Mouse (Mus musculus): ENCODE data around the gene Pm20d1. TPM values are rescaled to one million over a fixed set of nuclear protein-coding genes. Genes with fewer than 3 reads are reported as not detected.
A peak's percentile ranks its signal among the peaks of the same experiment; 100 is the strongest.

Pm20d1 gene
- polyA plus RNA-seq, 1 experiment from 2014 or later = 0.19 TPM

DNA sequence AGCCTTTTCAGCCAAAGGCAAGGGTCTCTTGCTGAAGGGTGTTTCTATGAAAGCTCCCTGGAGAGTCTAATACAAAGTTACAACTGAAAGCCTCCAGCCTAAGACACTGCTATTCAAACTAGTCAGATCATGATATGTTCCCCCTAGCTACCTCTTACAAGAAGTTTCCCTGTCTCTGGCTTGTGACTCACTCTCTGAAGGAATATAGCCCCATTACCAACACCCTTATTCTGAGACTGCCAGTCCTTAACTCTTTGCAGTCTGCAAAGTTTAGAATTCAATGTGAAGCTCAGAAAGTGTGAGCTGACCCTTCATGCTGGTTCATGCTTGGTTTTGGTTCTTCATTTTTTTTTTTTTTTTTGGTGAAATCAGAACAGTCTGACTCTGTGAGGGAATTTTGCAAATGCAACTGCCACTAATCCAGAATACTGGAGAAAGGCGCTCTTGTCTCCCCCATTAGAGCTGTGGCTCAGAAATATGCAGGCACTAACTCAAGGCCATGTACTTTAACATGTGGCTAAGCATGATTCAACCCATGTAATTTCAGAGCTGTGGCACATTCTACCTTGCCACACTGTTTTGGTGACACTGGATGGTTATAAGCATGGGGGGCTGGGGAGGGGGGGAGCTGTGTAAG lies 25.8 kb downstream of the Pm20d1 start:
- H3K27me3 ChIP-seq = no peaks in the 10 kb centered on the region
- H3K4me3 ChIP-seq = no peak overlapping the region
- no peaks in the 10 kb centered on the region for H3K36me3 ChIP-seq
- no peak for ATAC-seq (replicated peaks)
- H3K27ac ChIP-seq (replicated peaks) = no peak overlapping the region
- 85% methylated on average over 1 of the region's 1 CpGs for WGBS
- no peak overlapping the region for H3K4me2 ChIP-seq (replicated peaks)
- H3K9ac ChIP-seq (replicated peaks) = no peak overlapping the region
- peaks cover 14% of the 10 kb centered on the region for H3K4me1 ChIP-seq
- no peaks in the 10 kb centered on the region for H3K9me3 ChIP-seq

DNA sequence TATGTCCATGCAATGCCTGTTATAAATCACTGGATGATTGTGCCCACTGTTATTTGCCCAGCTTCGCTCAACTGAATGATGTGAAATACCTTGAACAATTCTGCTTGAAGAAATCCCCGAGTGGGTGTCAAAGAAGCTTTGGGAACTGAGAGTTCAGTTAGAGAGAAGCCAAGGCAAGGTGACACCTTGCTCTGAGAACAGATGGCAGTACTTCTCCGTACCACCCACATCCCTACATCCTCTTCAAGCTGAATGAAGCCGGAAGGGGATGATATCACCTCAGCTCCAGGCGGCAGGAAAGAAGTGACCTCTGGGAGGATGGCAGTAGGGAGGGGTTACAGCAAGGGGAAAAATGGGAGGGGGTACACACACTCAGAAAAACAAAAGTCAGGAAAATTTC lies 26.4 kb downstream of the Pm20d1 start:
- Histone ChIP-seq H3K4me1 (peaks cover 16% of the 10 kb centered on the region), H3K36me3 (no peaks in the 10 kb centered on the region), H3K9ac (replicated peaks) (no peak overlapping the region), H3K4me2 (replicated peaks) (no peak overlapping the region), H3K9me3 (no peaks in the 10 kb centered on the region), H3K27me3 (no peaks in the 10 kb centered on the region), H3K27ac (replicated peaks) (no peak overlapping the region), H3K4me3 (no peak overlapping the region)
- WGBS = 56% methylated on average over 5 of the region's 5 CpGs
- no peak for ATAC-seq (replicated peaks)

DNA sequence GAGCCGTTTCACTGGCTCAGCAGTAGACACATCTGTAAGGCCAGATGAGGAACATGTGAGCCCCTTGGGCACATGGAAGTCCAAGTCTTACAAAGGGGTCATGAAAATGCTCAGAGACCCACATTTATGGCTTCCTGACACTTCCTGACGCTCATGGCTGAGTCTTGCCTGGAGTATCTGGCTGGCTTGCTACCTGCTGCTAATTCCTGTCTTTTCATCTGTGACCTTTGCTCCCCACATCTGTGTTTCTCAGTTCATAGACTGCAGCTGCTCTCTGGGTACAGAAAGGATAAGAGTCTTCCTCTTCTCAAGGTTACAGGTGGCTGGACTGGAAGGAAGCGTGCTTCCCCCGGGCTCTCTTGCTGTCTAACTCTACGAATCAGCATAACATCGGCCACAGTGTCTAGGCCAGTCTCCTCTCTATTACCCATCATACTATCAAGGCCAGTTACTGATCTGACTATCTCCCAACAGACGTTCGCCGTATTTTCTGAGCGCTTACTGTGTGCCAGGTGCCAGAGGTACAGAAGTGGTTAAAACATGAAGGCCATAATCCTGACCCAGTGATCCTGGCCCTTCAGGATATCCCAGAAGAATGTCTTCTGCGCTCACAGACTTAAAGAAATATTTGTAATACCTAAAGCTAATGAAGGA lies 27.5 kb downstream of the Pm20d1 start:
- Histone ChIP-seq H3K27me3 (no peaks in the 10 kb centered on the region), H3K9me3 (no peaks in the 10 kb centered on the region), H3K27ac (replicated peaks) (no peak overlapping the region), H3K9ac (replicated peaks) (no peak overlapping the region), H3K4me1 (peaks cover 25% of the 10 kb centered on the region), H3K36me3 (no peaks in the 10 kb centered on the region), H3K4me2 (replicated peaks) (no peak overlapping the region), H3K4me3 (no peak overlapping the region)
- no peak for ATAC-seq (replicated peaks)
- 90% methylated on average over 11 of the region's 11 CpGs for WGBS

DNA sequence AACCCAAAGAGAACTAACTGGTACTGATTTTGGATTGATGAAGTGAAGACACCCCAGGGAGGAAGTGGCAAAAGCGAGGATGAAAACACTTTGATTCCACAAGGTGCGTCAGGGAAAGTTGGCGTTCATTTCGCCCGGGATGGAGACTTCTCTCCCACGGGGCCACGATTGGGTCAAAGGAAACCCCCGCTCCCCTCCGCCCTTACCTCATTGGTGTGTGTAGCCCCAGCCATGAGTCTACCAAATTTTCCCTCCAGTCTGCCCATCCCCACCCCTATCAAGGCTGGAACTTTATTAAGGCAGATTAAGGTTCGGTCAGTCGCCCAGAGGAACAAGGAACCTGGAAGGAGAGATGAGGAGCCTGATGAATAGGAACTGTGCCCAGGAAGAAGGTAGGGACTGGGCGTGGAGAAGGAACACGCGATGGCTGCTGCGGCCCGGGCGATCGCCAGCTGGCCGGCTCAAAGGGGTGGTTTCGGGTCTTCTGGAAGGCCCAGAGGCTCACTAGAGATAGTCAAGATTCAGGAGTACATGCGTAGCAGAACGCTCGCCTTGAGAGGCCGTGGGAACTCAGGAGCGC lies 30.1 kb downstream of the Pm20d1 start, which contains the start of gene Slc41a1:
Gene Slc41a1 (plus strand): TSS at position 287 of the 580 bp plus-strand sequence.
- Histone ChIP-seq H3K4me3 (peak within 1 kb of the TSS; percentile 69), H3K27me3 (no peaks in the 10 kb centered on the region), H3K4me1 (peaks cover 36% of the 10 kb centered on the region), H3K27ac (replicated peaks) (peak within 1 kb of the TSS; percentile 74), H3K9me3 (no peaks in the 10 kb centered on the region), H3K9ac (replicated peaks) (peak within 1 kb of the TSS; percentile 80), H3K36me3 (no peaks in the 10 kb centered on the region; the same call in 1 of the 2 replicates), H3K4me2 (replicated peaks) (peak within 1 kb of the TSS; percentile 67)
- ATAC-seq (replicated peaks) = no peak; the same call in 1 of the 2 replicates
- WGBS = 2% methylated on average over 25 of the region's 25 CpGs

DNA sequence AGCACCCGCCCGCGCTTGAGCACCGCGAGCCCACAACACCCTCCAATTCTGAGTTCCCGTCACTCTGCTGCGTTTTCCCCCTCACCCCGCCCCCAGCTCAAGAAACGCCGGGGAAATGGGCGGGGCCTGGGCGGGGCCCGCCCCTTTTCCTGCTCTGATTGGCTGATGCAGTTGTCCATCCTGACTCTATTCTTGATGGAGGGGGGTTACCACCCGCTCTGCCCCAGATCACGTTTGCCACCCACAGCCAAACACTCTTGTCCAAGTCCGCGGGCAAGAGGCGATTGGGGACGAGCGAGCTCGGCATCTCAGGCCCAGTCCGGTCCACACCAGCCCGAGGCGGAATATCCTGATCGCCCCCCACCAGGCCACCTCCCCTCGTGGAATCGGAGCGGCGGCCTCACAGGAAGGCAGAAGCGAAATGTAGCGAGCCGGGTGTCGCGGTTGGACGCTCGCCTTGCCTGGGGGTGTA lies 30.6 kb downstream of the Pm20d1 start:
- H3K36me3 ChIP-seq = no peaks in the 10 kb centered on the region; the same call in 1 of the 2 replicates
- H3K27ac ChIP-seq (replicated peaks) = peak overlapping the region; percentile 74
- H3K9me3 ChIP-seq = no peaks in the 10 kb centered on the region
- peak overlapping the region; percentile 69 for H3K4me3 ChIP-seq
- H3K4me2 ChIP-seq (replicated peaks) = peak overlapping the region; percentile 67
- H3K9ac ChIP-seq (replicated peaks) = peak overlapping the region; percentile 80
- H3K27me3 ChIP-seq = no peaks in the 10 kb centered on the region
- under 1% methylated on average over 36 of the region's 36 CpGs for WGBS
- peak; percentile 96 for ATAC-seq (replicated peaks)
- H3K4me1 ChIP-seq = peaks cover 41% of the 10 kb centered on the region

DNA sequence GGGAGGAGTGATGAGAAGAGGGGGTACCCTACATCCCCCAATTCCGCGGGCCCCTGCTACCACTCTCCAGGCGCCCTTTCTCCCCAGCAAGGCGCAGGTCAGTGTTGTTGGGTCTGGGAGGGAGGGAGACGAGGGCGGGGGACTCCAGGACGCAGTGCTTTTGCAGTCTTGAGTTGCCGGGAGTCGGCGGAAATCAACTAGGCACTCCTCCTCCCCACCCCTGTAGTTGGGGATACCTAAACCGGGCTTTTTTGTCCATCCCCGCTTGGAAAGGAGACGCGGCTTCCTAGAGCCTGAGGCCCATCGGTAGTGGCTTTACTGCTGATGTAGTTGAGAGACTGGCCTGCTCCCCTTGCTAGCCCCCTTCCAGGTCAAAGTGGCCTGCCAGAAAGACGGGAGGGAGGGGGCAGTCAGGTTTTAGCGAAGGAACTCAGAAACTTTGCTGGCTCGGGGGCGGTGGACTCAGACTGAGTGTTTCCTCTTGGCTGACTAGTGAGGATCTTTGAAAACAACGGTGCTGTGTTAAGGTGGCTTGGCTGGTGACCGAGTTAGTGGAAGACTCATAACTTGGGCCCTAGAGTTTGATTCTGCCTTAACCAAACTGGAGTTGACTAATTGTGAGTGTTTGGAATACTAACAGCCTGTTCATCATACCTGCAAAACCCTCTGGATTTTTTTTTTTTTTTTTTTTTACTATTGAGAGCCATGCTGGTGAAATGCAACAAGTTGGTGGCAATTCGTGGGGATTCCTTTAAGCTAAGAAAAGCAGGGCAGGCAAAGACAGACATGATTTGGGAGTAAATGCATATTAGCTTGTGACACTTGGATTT lies 31.3 kb downstream of the Pm20d1 start:
- Histone ChIP-seq H3K36me3 (no peaks in the 10 kb centered on the region; the same call in 1 of the 2 replicates), H3K9me3 (no peaks in the 10 kb centered on the region), H3K27me3 (no peaks in the 10 kb centered on the region), H3K9ac (replicated peaks) (peak overlapping the region; percentile 80), H3K4me1 (peaks cover 42% of the 10 kb centered on the region), H3K4me3 (peak overlapping the region; percentile 69), H3K4me2 (replicated peaks) (peak overlapping the region; percentile 67), H3K27ac (replicated peaks) (peak overlapping the region; percentile 74)
- peak; percentile 52; the same call in 1 of the 2 replicates for ATAC-seq (replicated peaks)
- WGBS = 1% methylated on average over 22 of the region's 22 CpGs

DNA sequence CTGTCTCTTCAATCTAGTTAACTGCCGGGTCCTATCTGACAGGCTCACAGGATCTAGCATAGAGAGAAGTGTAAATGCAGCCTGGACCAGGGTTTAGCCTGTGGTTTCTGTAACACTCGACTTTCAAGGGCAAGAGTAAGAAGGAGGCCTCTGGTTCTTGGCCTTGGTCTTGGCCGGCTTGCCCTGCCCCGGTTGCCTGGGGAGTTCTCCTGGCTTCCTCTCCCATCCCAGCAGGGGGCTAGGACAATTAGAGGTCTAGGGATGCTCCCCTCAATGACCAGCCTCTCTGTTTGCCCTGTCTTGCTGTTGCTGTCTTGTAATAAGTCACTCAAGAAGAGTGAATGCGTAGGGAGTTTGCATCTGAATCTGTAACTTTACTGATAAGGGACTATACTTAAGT lies 32.1 kb downstream of the Pm20d1 start:
- Histone ChIP-seq H3K27ac (replicated peaks) (no peak overlapping the region), H3K9ac (replicated peaks) (0 out of 2 replicates have a peak overlapping the region, but pooled peaks have one; percentile 8), H3K4me3 (peak overlapping the region; percentile 69), H3K4me1 (peaks cover 42% of the 10 kb centered on the region), H3K9me3 (no peaks in the 10 kb centered on the region), H3K36me3 (no peaks in the 10 kb centered on the region; the same call in 1 of the 2 replicates), H3K27me3 (no peaks in the 10 kb centered on the region), H3K4me2 (replicated peaks) (peak overlapping the region; percentile 67)
- WGBS = 55% methylated on average over 5 of the region's 5 CpGs
- no peak for ATAC-seq (replicated peaks)

DNA sequence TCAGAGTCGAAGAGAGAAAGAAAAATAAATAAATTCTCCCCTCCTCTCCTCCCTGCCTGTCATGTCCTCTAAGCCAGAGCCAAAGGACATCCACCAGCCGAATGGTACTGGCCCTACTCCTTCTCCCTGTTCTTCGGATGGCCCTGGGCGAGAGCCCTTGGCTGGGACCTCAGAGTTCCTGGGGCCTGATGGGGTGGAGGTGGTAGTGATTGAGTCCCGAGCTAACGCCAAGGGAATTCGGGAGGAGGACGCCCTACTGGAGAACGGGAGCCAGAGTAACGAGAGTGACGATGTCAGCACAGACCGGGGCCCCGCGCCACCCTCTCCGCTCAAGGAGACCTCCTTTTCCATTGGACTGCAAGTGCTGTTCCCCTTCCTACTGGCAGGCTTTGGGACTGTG lies 33.4 kb downstream of the Pm20d1 start:
- Histone ChIP-seq H3K9ac (replicated peaks) (no peak overlapping the region), H3K27ac (replicated peaks) (no peak overlapping the region), H3K4me2 (replicated peaks) (no peak overlapping the region), H3K9me3 (no peaks in the 10 kb centered on the region), H3K36me3 (no peaks in the 10 kb centered on the region; the same call in 1 of the 2 replicates), H3K27me3 (no peaks in the 10 kb centered on the region), H3K4me3 (no peak overlapping the region), H3K4me1 (peaks cover 42% of the 10 kb centered on the region)
- ATAC-seq (replicated peaks) = no peak
- WGBS = 86% methylated on average over 15 of the region's 15 CpGs

DNA sequence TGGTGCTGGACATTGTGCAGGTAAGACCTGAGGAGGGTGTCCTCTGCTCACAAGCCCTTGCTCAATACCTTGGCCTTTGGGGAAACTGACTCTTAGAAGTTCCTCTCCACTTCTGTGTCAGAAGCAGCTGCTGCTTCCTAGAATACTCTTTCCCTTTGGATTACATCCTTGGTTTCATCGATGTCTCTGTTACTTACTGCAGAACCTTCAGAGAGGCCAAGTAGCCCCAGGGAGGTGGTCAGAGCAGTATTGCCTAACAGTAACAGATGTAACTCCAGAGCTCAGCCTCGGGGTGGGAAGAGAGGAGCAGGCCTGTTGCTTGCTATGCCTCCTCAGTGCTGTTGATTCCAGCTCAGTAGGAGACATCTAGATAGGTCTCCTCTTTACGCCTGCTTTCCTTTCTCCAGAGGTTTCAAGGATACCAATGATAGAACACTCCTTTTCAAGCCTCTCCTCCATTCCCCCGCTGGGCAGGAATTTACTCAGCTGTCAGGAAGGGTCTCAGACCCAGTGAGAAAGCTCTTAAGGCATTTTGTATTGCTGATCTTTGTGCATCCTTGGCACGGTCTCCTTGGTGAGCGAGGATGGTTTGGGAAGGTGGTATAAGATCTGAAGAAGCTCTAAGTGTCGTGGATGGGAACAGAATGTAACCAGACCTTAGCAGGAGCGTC lies 33.9 kb downstream of the Pm20d1 start:
- Histone ChIP-seq H3K4me1 (peaks cover 42% of the 10 kb centered on the region), H3K27me3 (no peaks in the 10 kb centered on the region), H3K4me3 (no peak overlapping the region), H3K4me2 (replicated peaks) (no peak overlapping the region), H3K36me3 (no peaks in the 10 kb centered on the region; the same call in 1 of the 2 replicates), H3K27ac (replicated peaks) (no peak overlapping the region), H3K9me3 (no peaks in the 10 kb centered on the region), H3K9ac (replicated peaks) (no peak overlapping the region)
- ATAC-seq (replicated peaks) = no peak
- WGBS = 82% methylated on average over 8 of the region's 8 CpGs

DNA sequence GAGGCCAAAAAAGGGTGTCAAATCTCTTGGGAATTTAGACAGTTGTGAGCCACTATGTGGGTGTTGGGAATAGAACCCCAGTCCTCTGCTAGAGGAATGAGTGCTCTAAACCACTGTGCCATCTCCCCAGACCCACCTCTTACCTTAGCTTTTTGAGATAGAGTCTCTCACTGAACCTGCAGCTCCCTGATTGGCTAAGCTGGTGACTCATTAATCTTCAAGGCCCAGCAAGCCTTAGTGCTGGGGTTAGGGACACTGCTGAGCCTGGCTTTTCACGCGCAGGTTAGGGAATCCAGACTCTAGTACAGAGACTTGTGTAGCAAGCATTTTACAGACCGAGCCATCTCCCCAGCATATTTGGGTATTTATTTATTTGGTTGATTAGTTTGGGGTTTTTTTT lies 39.9 kb downstream of the Pm20d1 start:
- Histone ChIP-seq H3K9ac (replicated peaks) (no peak overlapping the region), H3K36me3 (peaks cover 6% of the 10 kb centered on the region; the same call in 1 of the 2 replicates), H3K9me3 (no peaks in the 10 kb centered on the region), H3K4me3 (no peak overlapping the region), H3K27ac (replicated peaks) (no peak overlapping the region), H3K4me1 (0 out of 2 replicates have a peak, but pooled peaks cover 7% of the 10 kb centered on the region), H3K27me3 (no peaks in the 10 kb centered on the region), H3K4me2 (replicated peaks) (no peak overlapping the region)
- 87% methylated on average over 3 of the region's 3 CpGs for WGBS
- ATAC-seq (replicated peaks) = no peak

DNA sequence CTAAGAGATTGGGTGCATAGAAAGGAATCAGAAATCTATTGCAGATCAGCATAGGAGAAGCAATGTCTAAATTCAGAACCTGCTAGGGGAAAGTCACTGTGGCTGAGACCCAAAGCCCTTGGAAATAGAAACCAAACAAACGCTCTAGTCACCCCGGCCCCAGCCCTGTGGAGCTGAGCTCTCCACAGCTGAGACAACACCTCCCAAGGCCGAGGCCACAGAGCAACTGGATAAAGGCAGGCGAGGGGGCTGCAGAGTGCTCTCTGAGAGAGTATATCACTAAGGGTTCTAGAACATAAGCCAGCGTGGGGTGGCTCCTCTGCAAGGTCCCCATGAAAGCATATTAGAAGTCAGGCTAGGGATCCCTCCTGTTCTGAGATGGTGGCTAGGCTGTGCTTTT lies 41.4 kb downstream of the Pm20d1 start:
- peaks cover 11% of the 10 kb centered on the region; the same call in 1 of the 2 replicates for H3K36me3 ChIP-seq
- no peak overlapping the region for H3K27ac ChIP-seq (replicated peaks)
- no peaks in the 10 kb centered on the region for H3K27me3 ChIP-seq
- no peak overlapping the region for H3K9ac ChIP-seq (replicated peaks)
- H3K4me2 ChIP-seq (replicated peaks) = no peak overlapping the region
- no peaks in the 10 kb centered on the region for H3K4me1 ChIP-seq
- no peaks in the 10 kb centered on the region for H3K9me3 ChIP-seq
- ATAC-seq (replicated peaks) = no peak
- no peak overlapping the region for H3K4me3 ChIP-seq
- 81% methylated on average over 5 of the region's 5 CpGs for WGBS
